Mouse (Mus musculus): ENCODE results near the gene Nrcam.

DNA sequence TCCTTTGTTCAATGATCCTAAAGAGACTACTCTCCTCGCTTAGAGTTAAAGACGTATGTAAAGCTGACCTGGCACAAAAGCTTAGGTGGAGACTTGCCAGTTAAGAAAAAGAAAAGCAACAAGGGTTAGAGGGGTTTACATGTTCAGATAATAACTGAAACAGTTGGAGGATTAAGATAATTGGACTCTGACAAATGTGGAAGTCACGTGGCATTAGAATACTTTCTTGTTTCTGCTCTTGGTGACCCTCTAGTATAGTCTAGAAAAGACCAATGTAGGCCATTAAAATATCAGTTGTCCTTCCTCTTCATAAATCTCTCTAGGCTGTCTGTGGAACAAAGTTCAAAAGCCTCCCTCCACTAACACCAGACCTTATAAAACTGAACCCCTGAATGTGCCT is 20.5 kb upstream of the Nrcam start:
- TF ChIP-seq CTCF (IDR thresholded peaks at IDR 0.05; ENCODE audit: low read depth), result no peak
- no peak for TF ChIP-seq EP300 (IDR thresholded peaks at IDR 0.05; ENCODE audit: low read depth)

All from liver, embryonic 14.5 days (tissue).